Mouse (Mus musculus) forebrain, embryonic 16.5 days (tissue): ENCODE data around the gene Slc22a20. TPM values are rescaled to one million over a fixed set of nuclear protein-coding genes. Genes with fewer than 3 reads are reported as not detected.
A peak's percentile ranks its signal among the peaks of the same experiment; 100 is the strongest.

Experiments
- ATAC-seq: fragments of 200-750 bp; cut with Nextera tagmentation; 2 replicates; pipeline ENCODE4 v1.8.0; 2017; ENCODE audit warnings: mild to moderate bottlenecking, moderate library complexity
- H3K27ac ChIP-seq: fragments of 300-500 bp; sonication (generic); 2 replicates; pipeline ENCODE4 v1.5.1; 2014; ENCODE audit warnings: low read length, control low read depth
- H3K27me3 ChIP-seq: fragments of 300-500 bp; sonication (generic); replicated peaks from 2 replicates; pipeline ENCODE4 v1.6.1; 2014; ENCODE audit warnings: low read length; ENCODE audit not compliant: control insufficient read depth, insufficient read depth
- H3K36me3 ChIP-seq: fragments of 300-500 bp; sonication (generic); 2 replicates; pipeline ENCODE4 v1.6.1; 2014; ENCODE audit not compliant: control insufficient read depth, insufficient read depth
- H3K4me1 ChIP-seq: fragments of 300-500 bp; sonication (generic); replicated peaks from 2 replicates; pipeline ENCODE4 v1.6.1; 2014; ENCODE audit warnings: low read length; ENCODE audit not compliant: control insufficient read depth, insufficient read depth
- H3K4me2 ChIP-seq: fragments of 300-500 bp; sonication (generic); 2 replicates; pipeline ENCODE4 v1.6.1; 2014; ENCODE audit warnings: mild to moderate bottlenecking, low read length, control low read depth
- H3K4me3 ChIP-seq: fragments of 300-500 bp; sonication (generic); replicated peaks from 2 replicates; pipeline ENCODE4 v1.5.1; 2014; ENCODE audit warnings: mild to moderate bottlenecking, low read length, control low read depth
- H3K9ac ChIP-seq: fragments of 300-500 bp; sonication (generic); replicated peaks from 2 replicates; pipeline ENCODE4 v1.6.1; 2014; ENCODE audit warnings: low read depth, low read length, control low read depth
- H3K9me3 ChIP-seq: fragments of 300-500 bp; sonication (generic); 2 replicates; pipeline ENCODE4 v1.6.1; 2016; ENCODE audit warnings: low read length; ENCODE audit not compliant: control insufficient read depth
- WGBS: fragments of 180-500 bp; shearing (Covaris S2); extraction: QIAGEN DNeasy Blood & Tissue Kit; methylation state at CpG from one replicate; pipeline ENCODE4 v1.1.7; 2014; 5-methylcytosine and 5-hydroxymethylcytosine counted together
- polyA plus RNA-seq: library from polyadenylated mRNA; unstranded; fragments of >200 nt; fragmentation: Nextera tagmentation; extraction: Ambion mirVana; gene quantifications from 2 replicates; pipeline ENCODE4 v1.2.1, GENCODE M21; 2015

Gene Slc22a20
- polyA plus RNA-seq, 1 experiment from 2014 or later = not detected

DNA sequence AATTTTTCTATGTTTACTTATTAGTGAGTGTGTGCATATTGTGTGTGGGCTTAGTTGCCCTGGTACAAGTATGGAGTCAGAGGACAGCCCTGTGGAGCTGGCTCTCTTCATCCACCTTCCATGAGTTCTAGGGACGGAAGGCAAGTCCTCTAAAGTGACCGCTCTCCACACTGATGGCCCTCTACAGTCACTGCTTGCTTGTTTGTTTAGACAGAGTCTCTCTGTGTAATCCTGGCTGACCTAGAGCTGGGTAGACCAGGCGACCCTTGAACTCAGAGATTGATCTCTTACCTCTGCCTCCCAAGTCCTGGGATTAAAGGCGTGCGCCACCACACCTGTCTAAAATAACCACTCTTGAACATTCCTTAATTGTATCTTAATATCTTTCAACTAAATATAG lies 28.6 kb downstream of the Slc22a20 start:
- Histone ChIP-seq H3K27ac (no peak overlapping the region), H3K4me1 (peaks cover under 1% of the 10 kb centered on the region), H3K4me2 (no peak overlapping the region), H3K9ac (no peak overlapping the region), H3K9me3 (no peaks in the 10 kb centered on the region), H3K36me3 (peaks cover 2% of the 10 kb centered on the region; the same call in 1 of the 2 replicates), H3K27me3 (no peaks in the 10 kb centered on the region), H3K4me3 (no peak overlapping the region)
- ATAC-seq = no peak
- 94% methylated on average over 5 of the region's 5 CpGs for WGBS

- Histone ChIP-seq H3K36me3 (peaks cover 2% of the 10 kb centered on the region; the same call in 1 of the 2 replicates), H3K27me3 (no peaks in the 10 kb centered on the region), H3K4me3 (no peak overlapping the region), H3K4me2 (no peak overlapping the region), H3K4me1 (no peaks in the 10 kb centered on the region), H3K9ac (no peak overlapping the region), H3K27ac (no peak overlapping the region), H3K9me3 (no peaks in the 10 kb centered on the region)
- WGBS = 10% methylated on average over 3 of the region's 3 CpGs
- ATAC-seq = peak; percentile 57; the same call in 1 of the 2 replicates
Measured at GRCm38 (mm10) chr19:5956685-5957084, 29.3 kb downstream of the Slc22a20 start.

DNA sequence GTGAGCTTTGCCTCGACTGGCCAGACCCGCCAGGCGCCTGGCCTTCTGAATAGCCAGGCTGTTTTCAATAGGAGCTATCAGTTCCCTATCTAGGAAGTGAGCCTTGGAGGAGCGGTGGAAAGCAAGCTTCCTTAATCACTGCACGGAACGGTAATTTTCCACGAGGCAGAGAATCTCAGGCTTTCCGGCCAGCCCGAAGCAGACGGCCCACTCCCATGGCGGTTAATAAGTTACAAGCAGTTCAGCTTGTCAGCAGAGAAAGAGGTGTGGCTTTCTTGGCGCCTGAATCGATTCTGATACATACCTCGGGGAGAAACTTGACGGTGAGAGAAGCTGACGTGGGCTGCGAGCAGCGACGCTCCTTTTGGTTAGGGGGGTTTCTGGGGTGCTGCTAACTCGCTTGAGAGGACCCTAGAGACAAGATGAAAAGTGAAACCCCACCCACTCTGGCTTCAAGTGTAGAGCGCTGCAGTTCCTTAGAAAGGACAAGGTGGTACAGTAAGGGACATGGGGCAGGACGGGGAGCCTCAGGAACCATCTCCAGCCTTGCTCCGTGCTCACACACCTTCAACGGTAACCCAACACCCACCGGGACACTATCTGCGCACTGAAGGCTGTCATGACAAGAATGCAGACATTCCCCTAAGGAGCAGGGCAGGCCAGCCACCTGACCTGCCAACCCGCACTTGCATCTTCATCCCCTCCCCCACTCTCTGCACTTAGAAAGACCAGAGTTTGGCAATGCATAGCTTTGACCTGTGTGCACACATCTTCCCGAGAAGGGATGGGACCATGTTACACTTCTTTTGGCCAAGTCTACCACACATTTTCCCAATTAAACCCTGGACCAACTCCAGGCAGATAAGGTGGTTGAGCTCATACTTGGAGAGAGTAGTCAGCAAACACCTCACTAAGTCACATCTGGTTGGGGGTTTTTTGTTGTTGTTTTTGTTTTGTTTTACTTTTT lies 30.0 kb downstream of the Slc22a20 start:
- Histone ChIP-seq H3K36me3 (peaks cover 2% of the 10 kb centered on the region; the same call in 1 of the 2 replicates), H3K9me3 (no peaks in the 10 kb centered on the region), H3K9ac (no peak overlapping the region), H3K4me2 (no peak overlapping the region), H3K4me3 (no peak overlapping the region), H3K4me1 (no peaks in the 10 kb centered on the region), H3K27me3 (no peaks in the 10 kb centered on the region), H3K27ac (no peak overlapping the region)
- 91% methylated on average over 28 of the region's 28 CpGs for WGBS
- ATAC-seq = no peak

- no peak for ATAC-seq
Measured at GRCm38 (mm10) chr19:5954936-5955335, 31.0 kb downstream of the Slc22a20 start.

GRCm38 (mm10) chr19:5954031-5954710 lies 31.8 kb downstream of the Slc22a20 start:
- Histone ChIP-seq H3K4me1 (no peaks in the 10 kb centered on the region), H3K4me2 (no peak overlapping the region), H3K4me3 (no peak overlapping the region), H3K27ac (no peak overlapping the region), H3K9me3 (no peaks in the 10 kb centered on the region), H3K36me3 (peaks cover 4% of the 10 kb centered on the region; the same call in 1 of the 2 replicates), H3K27me3 (no peaks in the 10 kb centered on the region), H3K9ac (no peak overlapping the region)
- no peak for ATAC-seq
- 91% methylated on average over 22 of the region's 22 CpGs for WGBS

More at GRCm38 (mm10) chr19:5954936-5955335, 31.0 kb downstream of the Slc22a20 start:
- no peak overlapping the region for H3K27ac ChIP-seq
- peaks cover 4% of the 10 kb centered on the region; the same call in 1 of the 2 replicates for H3K36me3 ChIP-seq
- no peak overlapping the region for H3K4me3 ChIP-seq
- H3K4me2 ChIP-seq = no peak overlapping the region
- 94% methylated on average over 10 of the region's 10 CpGs for WGBS
- H3K9me3 ChIP-seq = no peaks in the 10 kb centered on the region
- H3K27me3 ChIP-seq = no peaks in the 10 kb centered on the region
- no peak overlapping the region for H3K9ac ChIP-seq
- H3K4me1 ChIP-seq = no peaks in the 10 kb centered on the region

GRCm38 (mm10) chr19:5953201-5953770 lies 32.7 kb downstream of the Slc22a20 start:
- WGBS = 91% methylated on average over 19 of the region's 19 CpGs
- no peaks in the 10 kb centered on the region for H3K9me3 ChIP-seq
- no peak for ATAC-seq
- H3K9ac ChIP-seq = no peak overlapping the region
- H3K36me3 ChIP-seq = peaks cover 4% of the 10 kb centered on the region; the same call in 1 of the 2 replicates
- H3K27me3 ChIP-seq = no peaks in the 10 kb centered on the region
- no peak overlapping the region for H3K27ac ChIP-seq
- no peaks in the 10 kb centered on the region for H3K4me1 ChIP-seq
- no peak overlapping the region for H3K4me3 ChIP-seq
- H3K4me2 ChIP-seq = no peak overlapping the region

- no peak for ATAC-seq
- H3K27me3 ChIP-seq = no peaks in the 10 kb centered on the region
- no peak overlapping the region for H3K9ac ChIP-seq
- H3K4me3 ChIP-seq = no peak overlapping the region
- H3K27ac ChIP-seq = no peak overlapping the region
- no peaks in the 10 kb centered on the region for H3K4me1 ChIP-seq
- no peaks in the 10 kb centered on the region for H3K9me3 ChIP-seq
- WGBS = 92% methylated on average over 13 of the region's 13 CpGs
- H3K36me3 ChIP-seq = peaks cover 8% of the 10 kb centered on the region; the same call in 1 of the 2 replicates
- no peak overlapping the region for H3K4me2 ChIP-seq
Measured at GRCm38 (mm10) chr19:5952071-5952691, 33.8 kb downstream of the Slc22a20 start.

- Histone ChIP-seq H3K4me2 (no peak overlapping the region), H3K4me3 (no peak overlapping the region), H3K9me3 (no peaks in the 10 kb centered on the region), H3K36me3 (peaks cover 8% of the 10 kb centered on the region; the same call in 1 of the 2 replicates), H3K27me3 (no peaks in the 10 kb centered on the region), H3K4me1 (no peaks in the 10 kb centered on the region), H3K9ac (no peak overlapping the region), H3K27ac (no peak overlapping the region)
- no peak for ATAC-seq
- 94% methylated on average over 16 of the region's 16 CpGs for WGBS
Measured at GRCm38 (mm10) chr19:5951631-5952030, 34.3 kb downstream of the Slc22a20 start.
